Mouse (Mus musculus) CD4-positive helper T cell, adult 2 months (primary cell): ENCODE measurements around the gene Clpx.

Experiments
- DNase-seq: peaks from one replicate; pipeline ENCODE4 v3.0.0-alpha.2; 2012; ENCODE audit warnings: low read depth, missing footprints, low spot score

Clpx gene

DNA sequence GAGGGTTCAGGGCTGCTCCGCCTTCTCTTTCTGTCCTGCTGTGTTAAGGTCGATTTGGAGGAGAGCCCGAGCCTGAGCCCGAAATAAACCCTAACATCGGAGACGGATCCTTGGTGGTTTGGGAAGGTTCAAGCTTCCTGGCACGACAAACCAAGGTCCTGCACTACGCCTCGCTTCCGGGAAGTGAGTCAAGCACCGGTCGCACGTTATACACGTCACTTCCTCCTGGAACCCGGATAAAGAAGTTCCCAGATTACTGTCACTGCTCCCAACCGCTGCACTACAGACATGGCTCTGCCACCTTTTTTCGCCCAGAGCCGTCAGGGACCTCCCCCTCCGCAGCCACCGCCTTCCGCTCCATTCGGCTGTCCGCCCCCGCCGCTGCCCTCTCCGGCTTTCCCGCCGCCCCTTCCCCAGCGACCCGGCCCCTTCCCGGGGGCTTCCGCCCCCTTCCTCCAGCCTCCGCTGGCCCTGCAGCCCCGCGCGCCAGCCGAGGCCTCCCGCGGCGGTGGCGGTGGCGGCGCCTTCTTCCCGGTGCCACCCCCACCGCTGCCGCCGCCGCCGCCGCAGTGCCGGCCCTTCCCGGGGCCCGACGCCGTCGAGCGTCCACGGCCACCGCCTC is 51.9 kb downstream of the Clpx start, which contains the start of gene Pdcd7:
Gene Pdcd7, plus strand, starts transcription at position 251 of the 622 bp plus-strand sequence.
- DNase-seq: peak; percentile 94

DNA sequence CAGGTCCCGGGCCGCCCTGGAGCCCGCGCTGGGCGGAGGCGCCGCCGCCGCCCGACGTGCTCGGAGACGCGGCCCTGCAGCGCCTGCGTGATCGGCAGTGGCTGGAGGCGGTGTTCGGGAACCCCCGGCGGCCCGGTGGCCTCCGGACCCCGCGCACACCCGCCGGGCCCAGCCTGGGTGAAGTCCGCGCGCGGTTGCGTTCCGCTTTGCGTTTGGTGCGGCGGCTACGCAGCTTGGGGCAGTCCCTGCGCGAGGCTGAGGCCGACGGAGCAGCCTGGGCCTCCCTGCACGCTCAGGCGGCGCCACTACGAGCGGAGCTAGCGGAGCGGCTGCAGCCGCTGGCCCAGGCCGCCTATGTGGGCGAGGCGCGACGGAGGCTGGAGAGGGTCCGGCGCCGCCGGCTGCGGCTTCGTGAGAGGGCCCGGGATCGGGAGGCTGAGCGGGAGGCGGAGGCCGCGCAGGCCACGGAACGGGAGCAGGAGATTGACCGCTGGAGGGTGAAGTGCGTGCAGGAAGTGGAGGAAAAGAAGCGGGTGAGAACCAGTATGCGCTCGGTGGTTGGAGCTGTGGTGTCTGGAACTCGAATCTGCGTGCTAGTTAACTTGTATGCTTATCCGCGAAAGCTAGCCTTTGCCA is 52.5 kb downstream of the Clpx start:
- peak; percentile 75 for DNase-seq

DNA sequence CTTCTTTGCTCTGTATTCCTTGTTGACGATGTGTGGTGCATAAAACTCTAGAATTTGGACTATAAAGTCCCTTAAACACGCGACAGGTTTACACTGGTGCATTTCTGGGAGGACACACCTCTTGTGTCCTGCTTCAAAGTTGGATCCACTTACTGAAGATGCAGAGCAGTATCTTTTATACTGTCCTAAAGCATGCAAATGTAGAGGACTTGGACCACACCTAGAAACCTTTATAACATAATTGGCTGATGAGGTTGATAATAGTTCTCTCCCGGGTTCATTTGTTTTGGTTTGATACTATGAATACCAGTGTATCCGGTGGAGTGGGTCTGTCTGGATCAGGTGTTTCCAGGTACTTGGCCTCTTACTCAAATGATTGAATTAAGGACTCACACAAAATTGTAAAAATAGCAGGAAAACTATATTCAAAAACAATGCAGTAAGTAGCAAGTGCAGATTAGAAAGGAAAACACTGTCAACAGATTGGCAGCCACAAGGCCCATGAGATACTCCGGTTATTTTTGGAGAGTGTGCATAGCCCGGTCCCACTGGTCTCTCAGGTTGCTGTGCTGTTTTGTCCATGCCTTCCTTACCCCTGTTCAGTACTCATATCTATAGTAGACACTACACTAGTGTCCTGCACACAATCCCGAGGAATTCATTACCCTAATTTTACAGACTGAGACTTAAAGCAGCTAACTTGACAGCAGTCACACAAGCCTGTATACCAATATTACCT is 53.2 kb downstream of the Clpx start:
- DNase-seq: no peak

DNA sequence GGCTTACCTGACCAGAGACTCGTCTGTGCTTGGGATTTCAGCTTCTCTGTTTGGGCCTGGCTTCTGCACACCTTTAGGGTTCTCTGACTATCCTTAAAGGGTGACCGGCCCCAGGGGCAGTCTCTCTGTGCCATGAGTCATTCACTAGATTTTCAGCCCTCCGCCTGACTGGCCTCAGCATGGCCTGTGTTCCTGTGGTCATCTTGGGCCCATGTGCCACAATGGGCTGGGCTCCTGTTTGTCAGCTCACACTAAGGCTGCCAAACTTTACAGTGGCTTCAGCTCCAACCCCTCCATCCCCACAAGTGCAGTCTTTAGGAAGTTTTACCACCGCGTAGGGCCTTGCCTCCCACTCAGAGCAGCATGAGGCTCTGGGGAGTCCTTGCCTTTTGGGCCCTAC is 59.2 kb downstream of the Clpx start:
- DNase-seq: no peak

DNA sequence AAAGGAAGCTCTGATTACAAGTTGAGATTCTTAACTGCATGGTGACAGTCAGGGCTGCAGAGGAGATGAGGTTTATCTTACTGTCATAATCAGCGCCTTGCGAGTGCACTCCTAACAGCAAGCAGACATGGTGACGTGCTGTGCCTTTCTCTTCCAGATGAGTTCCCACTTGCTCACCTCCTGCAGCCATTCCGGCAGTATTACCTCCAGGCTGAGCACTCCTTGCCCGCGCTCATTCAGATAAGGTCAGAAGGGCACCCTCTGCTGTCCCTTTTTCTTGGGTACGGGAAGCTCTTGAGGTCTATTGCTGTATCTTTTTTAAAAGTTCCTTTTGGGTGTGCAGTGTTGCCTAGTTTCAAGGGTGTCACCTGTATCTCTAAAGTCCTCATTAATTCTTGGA is 62.5 kb downstream of the Clpx start:
- DNase-seq: no peak

DNA sequence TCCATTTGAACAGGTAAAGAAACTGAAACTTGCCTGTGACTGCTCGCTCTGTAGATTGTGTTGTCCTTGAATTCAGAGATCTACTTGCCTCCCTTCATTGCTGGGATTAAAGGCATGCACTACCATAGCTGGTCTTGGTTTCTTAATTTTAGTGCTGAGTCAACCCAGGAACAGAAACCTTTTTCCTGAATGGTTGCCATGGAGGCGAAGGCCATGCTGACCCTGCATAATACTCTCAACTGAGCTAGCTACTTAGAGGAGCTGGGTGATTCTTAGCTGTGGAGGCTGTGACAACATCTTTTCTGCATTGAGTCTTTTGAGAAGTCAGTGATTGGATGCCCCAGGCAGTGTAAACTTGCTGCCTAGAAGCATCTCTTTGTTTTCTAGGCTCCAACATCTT is 62.9 kb downstream of the Clpx start:
- no peak for DNase-seq

DNA sequence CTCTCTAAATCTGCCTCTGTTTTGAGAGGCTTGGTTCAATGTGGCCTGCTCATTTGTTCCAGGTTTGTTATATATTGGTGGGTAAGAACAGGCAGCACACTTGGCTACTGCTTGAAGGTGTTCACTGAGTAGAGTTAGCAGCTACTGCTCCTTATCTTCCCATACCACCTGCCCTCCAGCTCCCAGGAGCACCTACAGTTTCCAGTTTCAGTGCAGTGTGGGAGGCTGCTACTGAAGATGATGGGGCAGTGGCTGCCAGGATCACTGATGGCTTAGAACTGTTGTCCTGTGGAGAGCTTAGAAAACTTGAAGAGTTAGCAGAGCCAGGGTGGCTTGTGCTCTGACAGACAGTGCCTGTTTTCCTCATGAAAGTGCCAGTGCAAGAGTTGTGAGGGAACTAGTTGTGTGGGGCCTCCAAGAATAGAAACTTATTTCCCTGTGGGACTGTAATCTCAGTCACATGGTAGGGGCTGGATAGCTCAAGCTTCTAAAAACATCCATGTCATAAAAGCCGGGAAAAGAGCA is 65.0 kb downstream of the Clpx start:
- no peak for DNase-seq

DNA sequence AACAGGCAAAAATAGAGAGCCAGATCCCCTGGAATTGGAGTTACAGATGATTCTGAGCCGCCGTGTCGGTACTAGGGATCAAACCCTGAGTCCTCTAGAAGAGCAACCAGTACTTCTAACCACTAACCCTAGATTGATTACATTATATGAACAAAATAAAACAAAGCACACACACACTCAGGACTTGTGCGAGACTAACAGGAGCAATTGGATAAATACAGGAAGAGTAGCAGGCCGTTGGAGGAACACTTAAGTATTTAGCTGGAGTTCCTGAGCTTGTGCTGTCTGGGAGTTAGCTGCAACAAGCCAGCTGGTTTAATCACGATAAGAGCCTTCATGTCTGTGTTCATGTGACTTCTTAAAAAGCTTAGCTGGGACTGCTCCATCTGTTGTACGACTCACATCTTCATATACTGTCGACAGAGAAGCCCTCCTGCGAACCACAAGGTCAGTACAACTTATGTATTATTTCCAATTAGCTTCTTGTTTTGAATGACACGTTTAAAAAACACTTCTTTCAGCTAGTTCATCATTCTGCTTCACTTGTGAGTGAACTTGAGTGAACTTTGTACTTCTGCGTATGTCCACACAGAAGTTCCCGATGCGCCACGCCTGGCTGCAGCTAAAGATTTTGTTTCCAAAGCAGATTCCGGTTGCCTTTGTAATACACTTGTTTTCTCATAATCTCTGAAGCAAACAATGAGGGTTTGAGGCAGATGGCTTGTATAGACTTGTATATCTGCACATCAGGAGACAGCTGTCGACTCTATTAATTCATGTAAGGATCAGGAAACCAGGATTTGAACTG is 66.8 kb downstream of the Clpx start, which contains the start of gene Ubap1l:
Gene Ubap1l, plus strand, starts transcription at position 401 of the 808 bp plus-strand sequence.
- no peak for DNase-seq

DNA sequence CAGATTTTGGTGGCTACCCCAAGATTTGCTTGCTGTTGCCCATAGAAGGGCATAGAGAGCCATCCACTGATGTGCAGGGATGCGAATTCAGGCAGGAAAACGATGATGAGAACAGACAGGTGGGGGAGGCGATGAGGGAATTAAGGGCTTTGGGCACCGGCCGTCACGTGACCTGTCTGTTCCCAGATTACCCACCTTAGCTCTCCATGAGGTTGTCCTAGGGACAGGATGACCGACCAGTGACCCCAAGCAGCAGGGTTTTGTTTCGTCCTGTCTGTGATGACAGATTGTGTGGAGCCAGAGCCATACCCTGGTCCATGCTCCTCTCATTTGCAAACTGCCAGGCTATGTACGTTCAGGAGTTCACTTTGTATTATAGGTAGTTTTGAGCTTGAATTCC is 69.6 kb downstream of the Clpx start:
- DNase-seq: no peak

DNA sequence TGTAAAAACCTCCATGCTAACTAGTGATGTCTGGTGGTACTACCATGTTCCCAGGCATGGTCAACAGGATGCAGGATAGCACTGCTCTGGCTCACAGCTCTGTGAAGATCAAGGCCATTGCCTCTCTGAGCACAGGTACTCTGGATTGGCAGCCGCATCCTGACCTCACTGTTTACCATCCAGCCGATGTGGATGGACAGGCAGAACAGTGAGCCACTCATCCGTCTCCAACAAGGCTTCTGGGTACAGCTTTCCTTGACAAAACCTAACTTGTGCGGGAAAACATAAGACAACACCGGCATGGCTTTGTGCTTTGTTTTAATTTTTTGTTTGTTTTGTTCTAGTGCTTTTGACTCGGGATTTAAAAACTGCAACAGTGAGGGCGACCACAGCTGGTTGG is 71.7 kb downstream of the Clpx start:
- DNase-seq: no peak

DNA sequence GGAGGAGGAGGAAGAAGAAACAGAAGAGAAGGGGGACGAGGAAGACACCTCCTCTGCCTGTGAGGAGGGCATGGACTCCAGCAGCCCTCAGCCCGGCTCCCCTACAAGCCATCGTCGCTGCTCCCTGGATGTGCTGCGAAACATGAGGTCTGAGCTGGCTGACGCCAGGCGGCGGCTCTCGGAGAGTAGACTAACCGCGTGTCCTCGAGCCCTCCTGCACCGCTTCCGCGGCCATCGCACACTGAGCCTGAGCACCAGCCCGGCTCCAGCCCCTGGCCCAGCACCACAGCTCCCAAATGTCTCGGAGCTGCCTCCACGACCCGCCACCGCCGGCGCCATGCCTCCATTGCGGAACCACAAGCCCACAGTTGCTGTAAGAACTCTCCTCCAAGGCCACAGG is 77.7 kb downstream of the Clpx start:
- DNase-seq: no peak

DNA sequence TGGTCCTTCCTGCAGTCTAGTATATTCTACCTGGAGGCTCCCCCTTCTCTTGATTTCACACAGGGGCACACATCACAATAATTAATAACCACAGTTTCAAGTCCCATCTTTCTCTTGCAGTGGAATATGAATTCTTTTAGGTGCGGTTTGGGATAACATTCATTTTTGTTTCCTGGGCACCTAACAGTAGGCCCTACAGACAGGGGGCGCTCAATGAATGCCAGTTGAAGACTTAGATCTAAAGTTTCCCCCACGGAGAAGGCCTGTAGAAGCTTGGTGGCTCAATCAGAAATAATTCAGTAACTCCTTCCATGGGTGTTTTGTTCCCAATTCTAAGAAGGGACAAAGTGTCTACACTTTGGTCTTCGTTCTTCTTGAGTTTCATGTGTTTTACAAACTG is 78.4 kb downstream of the Clpx start:
- peak; percentile 10 for DNase-seq

DNA sequence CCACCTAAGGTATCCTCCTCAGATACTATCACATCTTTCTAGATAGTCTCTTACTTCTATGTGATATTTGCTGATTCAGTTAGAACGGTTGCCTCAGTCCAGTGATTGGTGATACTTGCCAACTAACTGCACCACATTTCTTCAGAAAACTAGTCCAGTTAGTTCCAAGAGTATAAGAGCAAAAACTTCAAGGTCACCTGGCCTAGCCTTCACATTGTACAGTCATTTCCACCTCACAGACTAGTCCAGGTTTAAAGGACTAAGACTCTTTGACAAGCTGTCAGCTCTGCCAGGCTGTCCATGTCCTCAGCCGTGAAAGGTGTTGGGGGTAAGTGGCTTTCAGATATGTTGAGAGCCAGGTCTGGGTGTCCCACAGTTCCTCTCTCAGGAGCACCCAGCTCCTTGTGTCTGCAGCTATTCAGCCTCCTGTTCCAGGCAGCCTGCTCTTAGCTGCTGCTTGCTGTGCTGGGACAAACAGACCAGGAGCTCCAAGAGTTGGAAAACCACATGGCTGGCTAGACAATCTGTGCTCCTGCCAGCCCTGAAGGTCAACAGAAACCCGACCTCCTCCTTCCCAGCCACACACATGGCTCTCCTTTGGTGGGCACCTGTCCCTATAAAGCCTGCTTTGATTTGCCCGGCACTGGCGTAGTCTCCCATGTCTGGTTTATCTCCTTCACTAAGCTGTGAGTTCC is 80.6 kb downstream of the Clpx start:
- no peak for DNase-seq

DNA sequence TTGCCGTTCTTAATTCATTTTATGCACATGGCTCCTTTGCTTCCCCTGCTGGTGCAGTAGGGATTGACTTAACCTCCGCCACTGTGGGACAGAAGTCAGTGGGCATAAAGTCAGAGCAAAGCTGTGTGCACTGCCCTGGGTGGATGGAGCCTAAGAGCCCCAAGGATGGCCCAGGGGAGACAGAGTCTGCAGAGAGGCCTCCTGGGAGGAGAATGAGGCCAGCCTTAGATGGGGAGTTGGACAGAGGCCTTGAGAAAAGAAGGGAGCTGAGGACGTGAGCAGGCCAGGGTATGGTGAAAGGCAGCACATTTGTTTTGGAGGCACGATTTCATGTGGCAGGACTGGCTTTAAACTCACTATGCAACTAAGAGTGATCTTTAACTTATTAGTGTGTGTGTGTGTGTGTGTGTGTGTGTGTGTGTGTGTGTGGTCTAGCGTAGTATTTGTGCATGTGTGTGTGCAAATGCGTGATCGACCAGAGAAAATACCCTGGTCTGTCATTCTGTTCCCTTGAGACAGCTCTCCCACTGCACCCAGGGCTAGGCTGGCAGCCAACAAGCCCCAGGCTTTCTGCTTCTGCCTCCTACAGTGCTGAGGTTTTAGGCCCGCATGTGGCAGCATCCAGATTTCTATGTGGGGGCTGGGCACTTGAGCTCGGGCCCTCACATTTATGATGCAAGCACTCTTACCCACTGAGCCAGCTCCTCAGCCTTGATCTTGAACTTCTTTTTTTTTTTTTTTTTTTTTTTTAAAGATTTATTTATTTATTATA is 81.3 kb downstream of the Clpx start:
- no peak for DNase-seq
